Mouse (Mus musculus): ENCODE results near the gene Rad51c. TPM values are rescaled to one million over a fixed set of nuclear protein-coding genes. Genes with fewer than 3 reads are reported as not detected.
"Not testable (repeated sequence)": the region's sequence is repeated elsewhere in the genome, so short reads cannot be mapped to it uniquely, and the experiment has no call there.

Rad51c gene
- 10 to 100 TPM; 10.5 to 11.1 TPM for total RNA-seq (2021)

DNA sequence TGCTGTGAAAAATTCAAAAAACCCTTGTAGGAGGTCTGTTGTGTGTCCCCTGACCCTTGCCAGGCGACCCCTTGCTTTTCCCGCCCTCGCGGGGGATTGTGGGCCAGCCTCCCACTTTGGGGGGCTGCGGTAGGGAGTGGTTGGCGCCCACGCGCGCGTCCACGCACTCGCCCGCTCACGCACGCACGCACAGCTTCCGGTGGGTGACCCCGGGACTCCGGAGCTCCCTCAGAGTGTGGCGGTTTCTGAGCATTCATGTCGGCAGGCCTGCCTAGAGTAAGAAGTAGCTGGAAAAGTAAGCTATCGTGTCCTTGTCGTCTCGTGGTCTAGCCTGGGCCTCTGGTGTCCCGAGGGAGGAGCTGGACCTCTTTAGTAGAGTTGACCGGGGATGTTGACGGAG is at the start of gene Rad51c, which contains the start of gene Tex14:
Gene Rad51c, minus strand, starts transcription at position 79 of the 400 bp plus-strand sequence.
Gene Tex14, plus strand, starts transcription at position 190 of the 400 bp plus-strand sequence.
- DNase-seq, result no peak

DNA sequence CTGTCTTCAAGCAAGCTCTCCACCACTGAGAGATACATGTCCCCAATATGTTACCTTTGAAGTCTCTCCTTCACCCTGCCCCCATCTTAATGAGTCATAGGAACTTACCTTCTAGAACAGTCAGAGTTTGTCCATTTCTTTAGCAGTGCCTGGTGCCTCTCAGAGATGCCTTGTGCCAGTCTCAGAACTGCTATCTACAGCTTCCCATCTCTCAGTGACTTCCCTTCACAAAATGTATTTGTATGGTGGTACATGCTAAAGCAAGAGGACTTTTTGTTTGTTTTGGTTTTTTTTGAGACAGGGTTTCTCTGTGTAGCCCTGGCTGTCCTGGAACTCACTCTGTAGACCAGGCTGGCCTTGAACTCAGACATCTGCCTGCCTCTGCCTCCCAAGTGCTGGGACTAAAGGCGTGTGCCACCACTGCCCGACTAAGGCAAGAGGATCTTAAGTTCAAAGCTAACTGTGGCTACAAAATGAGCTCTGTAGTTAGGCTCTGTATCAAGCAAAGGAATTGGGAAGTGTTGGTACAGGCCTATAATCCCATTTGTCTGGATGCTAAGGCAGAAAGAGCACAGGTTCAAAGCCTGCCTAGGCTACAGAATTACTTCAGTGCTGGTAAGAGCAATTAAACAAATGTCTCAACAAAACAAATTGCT is 49.4 kb upstream of the Rad51c start:
- DNase-seq, result no peak

DNA sequence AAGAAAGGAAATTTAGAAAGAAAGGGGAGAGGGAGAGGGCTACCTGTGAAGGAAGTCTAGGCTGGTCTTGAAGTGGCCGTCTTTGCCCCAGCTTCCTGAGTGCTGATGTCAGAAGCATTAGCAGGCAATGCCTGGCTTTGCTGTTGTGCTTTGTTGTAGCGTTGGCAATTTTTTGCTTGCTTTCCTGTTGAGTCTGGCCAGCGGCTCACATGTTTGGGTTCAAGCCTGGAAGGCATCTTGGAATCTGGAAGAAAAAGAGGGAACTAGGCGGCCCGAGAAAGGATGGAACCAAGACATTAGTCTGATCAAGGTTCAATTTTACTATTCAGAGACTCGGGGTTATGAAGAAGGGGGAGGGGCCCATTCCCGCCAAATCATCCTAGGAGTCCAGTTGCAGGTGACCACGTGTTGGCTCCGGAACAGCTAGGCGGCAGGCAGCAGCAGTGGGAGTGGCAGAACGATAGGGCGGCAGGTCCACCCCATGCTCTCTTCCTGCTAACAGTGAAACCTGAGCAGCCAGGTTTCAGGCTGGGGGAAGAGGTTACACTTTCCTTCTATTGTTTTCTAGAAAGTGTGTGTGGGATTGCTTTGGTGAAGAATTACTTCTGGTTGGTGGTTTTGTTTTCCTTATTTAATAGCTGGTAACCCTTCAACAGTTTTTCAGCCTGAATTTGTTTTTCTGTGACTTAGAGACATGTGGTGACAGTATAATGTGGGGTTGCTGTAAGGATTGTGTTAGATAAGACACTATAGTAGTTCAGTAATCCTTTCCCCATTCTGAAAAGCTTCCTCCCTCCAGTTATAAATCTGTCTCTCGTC is 48.7 kb upstream of the Rad51c start:
- peak; percentile 15 for DNase-seq

DNA sequence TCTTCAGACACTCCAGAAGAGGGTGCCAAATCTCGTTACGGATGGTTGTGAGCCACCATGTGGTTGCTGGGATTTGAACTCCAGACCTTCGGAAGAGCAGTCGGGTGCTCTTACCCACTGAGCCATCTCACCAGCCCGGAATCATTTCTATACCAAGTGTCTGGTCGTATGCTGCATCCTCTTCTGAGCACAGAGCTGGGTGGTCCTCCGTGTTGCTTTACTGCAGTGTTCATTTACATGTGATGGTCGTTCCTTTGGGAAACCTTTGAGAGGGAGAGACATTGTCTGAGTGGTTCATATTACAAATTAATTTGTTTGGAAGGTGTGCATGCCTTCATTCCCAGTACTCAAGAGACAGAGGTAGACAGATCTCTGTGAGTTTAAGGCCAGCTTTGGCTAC is 48.0 kb upstream of the Rad51c start:
- not testable (repeated sequence) for DNase-seq

DNA sequence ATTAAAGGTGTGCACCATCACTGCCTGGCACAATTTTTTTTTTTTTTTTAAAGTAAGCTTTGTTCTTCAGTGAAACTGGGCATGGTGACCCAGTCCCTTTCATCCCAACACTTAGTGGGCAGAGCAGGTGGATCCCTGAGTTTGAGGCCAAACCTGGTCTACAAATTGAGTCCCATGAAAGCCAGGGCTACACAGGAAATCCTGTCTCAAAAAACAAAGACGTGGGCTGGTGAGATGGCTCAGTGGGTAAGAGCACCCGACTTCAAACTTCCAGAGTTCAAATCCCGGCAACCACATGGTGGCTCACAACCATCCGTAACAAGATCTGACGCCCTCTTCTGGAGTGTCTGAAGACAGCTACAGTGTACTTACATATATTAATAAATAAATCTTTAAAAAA is 45.1 kb upstream of the Rad51c start:
- not testable (repeated sequence) for DNase-seq

DNA sequence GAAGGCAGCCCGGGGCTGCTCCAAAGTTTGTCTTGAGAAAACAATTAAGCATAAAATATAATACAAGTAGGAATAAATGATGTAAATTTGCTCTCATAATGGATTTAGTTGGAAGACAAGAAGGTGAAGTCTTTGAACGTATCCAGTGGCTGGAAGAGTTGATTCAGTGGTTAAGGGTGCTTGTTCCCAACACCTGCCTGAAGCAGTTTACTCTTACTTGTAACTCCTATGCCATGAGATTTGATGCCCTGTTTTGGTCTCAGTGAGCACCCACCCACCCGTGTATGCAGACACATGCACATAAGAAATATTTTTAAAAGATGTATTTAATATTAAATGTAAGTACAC is 44.4 kb upstream of the Rad51c start:
- no peak for DNase-seq

DNA sequence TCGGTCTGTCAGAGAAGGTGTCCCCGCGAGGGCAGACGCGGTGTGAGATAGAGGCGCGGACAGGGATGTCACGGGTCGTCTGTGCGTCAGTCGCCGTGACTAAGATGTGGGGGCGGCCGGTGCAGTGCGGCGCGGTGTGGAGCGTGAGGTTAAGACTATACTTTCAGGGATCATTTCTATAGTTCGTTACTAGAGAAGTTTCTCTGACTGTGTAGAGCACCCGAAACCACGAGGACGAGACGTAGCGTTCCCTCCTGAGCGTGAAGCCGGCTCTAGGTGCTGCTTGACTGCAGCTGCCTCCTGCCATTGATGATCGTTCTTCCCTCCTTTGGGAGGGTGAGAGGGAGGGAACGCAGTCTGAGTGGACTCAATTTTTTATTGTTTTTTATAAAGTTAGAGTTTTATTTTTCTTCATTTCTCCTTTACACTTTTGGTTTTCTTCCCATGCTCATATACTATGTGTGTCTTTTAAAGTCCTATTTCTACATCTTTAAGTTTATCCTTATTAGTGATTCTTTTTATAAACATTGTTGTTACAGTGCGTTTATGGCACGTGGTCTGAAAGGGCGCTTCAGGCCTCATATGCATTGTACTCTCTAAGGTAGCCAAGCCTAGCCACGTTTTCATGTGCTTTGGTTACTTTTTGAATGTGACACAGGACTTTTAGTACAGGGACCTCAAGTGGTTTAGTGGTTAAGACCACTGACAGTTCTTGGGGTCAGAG is 43.9 kb upstream of the Rad51c start:
- peak; percentile 42 for DNase-seq

DNA sequence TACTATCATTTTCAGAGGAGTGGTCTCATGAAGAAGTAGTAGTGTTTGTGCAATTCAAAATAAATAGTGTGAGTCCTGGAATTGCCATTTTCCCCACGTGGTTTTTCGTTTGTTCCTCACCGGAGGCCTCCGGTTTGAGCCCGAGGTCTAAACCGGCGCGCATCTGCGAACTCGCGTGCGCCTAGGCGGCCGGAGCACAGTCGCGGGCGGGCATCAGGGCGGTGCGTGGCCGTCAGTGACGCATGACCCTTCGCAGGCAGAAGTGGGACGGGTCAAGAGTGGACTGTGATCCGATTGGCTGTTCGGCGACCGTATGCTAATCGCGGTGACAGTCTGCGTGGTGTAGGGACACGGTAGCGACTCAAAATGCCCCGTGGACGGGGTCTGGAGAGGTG is 43.3 kb upstream of the Rad51c start:
- peak; percentile 96 for DNase-seq

DNA sequence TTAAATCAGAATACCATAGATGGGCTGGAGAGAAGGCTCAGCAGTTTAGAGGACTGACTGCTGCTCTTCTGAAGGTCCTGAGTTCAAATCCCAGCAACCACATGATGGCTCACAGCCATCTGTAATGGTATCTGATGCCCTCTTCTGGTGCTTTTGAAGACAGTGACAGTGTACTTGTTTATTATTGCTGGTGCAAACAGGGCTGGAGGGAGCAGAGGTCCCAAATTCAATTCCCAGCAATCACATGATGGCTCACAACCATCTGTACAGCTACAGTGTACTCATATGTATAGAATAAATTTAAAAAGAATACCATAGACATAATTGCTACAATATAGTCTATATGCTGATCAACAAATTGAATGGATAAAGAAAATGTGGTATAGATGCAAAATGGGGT is 42.7 kb upstream of the Rad51c start:
- no peak for DNase-seq

DNA sequence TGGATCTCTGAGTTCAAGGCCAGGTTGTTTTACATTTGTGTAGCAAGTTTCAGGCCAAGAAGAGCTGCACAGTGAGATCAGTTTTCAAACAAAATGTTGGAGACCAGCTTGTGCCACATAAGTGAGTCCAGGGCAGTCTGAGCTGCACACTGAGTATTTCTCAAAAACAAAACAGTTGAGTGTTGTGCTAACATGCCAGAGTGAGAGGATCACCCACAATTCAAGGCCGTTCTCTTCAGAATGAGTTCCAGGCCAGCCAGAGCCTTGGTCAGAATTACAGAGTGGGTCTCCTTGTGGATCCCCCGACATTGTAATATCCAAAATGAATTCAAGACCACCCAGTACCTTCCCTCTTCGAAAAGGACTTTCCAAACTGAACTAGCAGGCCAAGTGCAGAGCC is 41.4 kb upstream of the Rad51c start:
- DNase-seq, result no peak

DNA sequence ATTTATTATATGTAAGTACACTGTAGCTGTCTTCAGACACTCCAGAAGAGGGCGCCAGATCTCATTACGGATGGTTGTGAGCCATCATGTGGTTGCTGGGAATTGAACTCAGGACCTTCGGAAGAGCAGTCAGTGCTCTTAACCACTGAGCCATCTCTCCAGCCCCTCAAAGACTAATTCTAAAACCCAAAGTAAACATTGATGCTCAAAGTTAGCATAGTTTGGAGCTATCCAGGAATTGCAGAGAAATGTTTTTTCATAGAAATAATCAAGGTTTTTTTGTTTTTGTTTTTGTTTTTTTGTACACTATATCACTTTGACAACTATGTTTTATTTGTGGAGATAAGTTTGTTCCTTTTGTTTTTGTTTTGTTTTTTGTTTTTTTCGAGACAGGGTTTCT is 40.8 kb upstream of the Rad51c start:
- DNase-seq, result not testable (repeated sequence)

DNA sequence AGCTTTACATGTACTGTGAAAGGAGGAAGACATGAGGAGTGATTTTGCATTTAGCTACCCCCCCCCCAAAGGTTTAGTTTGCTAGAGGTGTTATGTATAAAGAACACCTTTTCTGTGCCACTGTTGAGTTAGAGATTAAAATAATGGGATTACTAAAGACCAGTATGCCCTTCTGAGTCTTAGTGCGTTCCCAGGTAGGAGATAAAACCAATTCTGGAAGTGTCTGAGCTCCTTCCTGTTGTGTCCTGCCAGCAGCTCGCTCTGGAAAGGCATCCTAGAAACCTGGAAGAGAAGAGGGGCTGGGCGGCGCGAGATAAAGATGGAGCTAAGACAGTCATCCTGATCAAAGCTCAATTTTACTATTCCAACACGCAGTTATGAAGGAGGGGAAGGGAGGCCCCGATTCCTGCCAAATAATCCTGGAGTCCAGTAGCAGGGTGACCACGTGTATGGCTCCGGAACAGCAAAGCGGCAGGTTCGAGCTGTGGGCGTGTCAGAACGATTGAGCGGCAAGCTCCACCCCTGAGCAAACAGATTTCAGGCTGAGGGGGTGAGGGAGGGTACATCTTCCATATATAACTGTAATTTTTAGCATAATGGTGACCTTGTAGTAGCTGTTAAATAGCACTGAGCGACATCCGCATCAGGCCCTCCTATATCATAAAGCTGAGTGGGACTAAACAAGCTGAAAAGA is 40.1 kb upstream of the Rad51c start:
- no peak for DNase-seq

DNA sequence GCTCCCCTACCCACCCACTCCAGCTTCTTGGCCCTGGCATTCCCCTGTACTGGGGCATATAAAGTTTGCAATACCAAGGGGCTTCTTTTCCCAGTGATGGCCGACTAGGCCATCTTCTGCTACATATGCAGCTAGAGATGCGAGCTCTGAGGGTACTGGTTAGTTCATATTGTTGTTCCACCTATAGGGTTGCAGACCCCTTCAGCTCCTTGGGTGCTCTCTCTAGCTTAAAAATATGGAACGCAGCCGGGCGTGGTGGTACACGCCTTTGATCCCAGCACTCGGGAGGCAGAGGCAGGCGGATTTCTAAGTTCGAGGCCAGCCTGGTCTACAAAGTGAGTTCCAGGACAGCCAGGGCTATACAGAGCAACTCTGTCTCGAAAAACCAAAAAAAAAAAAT is 39.3 kb upstream of the Rad51c start:
- DNase-seq, result not testable (repeated sequence)

DNA sequence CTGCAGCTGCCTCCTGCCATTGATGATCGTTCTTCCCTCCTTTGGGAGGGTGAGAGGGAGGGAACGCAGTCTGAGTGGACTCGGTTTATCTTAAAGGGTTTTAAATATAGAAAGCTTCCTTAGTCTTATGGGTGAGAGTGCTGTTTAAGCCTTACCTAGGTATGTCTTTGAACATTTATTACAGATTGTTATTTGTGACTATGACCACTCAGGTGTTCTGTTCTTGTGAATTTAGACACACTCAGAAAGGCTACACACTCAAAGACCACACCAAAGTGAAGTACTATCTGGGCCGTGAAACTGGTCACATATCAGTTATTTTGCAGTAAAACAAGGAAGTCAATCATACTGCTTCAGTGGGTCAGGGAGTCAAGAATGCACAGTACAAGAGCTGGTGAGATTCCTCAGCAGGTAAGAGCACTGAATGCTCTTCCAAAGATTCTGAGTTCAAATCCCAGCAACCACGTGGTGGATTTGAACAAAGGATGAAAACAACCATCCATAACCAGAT is 38.7 kb upstream of the Rad51c start:
- DNase-seq, result peak; percentile 65

DNA sequence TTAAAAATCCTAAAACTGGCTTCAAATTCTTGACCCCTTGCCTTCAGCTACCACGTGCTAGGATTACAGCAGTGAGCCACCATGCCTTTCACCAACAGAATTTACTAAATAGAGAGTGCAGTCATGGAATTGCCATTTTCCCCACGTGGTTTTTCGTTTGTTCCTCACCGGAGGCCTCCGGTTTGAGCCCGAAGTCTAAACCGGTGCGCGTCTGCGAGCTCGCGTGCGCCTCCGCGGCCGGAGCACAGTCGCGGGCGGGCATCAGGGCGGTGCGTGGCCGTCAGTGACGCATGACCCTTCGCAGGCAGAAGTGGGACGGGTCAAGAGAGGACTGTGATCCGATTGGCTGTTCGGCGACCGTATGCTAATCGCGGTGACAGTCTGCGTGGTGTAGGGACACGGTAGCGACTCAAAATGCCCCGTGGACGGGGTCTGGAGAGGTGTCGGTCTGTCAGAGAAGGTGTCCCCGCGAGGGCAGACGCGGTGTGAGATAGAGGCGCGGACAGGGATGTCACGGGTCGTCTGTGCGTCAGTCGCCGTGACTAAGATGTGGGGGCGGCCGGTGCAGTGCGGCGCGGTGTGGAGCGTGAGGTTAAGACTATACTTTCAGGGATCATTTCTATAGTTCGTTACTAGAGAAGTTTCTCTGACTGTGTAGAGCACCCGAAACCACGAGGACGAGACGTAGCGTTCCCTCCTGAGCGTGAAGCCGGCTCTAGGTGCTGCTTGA is 38.1 kb upstream of the Rad51c start:
- peak; percentile 81 for DNase-seq

DNA sequence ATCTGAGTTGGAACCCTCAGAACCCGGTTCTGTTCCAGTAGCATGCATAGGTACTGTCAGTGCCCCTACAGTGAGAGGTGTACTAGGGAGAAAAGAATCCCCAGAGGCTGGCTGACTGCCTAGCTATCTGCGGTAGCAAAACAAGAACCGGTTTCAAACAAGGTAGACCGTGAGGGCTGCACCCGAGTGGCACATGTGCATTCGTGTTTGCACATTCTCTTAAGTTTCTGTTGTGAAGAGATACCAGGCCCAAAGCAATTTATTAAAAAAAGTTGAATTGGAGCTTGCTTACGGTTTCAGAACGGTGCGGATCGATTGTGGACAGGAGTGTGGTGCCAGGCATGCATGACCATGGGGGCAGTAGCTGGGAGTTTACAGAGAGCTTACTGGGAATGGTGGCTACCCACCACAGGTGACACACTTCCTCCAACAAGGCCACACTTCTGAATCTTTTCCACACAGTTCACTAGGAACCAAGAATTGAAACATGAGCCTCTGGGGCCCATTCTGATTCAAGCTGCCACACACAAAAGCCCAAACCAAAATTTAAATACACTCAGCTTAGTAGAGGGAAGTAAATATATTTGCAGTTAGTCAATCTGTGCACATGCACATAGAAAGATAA is 35.2 kb upstream of the Rad51c start:
- no peak for DNase-seq

DNA sequence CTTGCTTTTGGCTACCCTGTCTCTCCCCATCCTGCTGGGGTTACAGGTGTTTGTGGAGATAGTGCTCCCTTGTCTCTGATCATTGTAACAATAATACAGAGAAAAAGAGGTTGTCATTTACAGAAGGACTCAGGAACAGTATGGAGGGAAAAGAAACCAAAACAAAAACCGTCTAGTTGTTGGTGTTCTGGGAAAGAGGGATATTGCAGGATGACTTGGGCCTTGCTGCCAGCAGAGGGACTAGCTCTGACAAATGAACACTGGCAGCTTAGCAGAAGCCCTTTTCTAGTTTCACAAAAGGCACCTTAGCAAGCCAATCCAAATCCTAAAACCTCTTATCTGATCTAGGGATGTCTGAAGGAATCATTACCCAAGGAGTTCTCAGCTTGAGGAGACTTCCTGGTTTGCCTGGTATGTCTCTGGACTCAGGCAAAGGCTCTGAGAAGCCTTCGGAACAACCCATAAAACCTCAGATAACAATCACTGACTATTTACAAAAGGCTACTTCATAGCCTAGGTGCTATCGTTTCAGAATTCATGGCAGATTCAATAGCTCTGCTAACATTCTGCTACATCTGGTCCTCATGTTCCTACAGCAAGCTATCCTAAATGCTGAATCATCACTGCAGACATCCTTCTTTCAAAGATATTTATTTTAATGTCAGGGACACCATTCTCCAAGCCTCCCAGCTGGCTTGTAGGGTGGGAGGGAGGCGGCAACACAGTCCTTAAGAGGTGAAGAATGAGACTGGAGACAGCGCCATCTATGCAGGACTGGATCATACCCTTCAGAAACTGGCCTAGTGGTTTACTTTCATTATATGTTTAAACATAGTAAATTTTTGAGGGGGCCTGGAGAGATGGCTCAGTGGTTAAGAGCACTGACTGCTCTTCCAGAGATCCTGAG is 31.8 kb upstream of the Rad51c start:
- no peak for DNase-seq

DNA sequence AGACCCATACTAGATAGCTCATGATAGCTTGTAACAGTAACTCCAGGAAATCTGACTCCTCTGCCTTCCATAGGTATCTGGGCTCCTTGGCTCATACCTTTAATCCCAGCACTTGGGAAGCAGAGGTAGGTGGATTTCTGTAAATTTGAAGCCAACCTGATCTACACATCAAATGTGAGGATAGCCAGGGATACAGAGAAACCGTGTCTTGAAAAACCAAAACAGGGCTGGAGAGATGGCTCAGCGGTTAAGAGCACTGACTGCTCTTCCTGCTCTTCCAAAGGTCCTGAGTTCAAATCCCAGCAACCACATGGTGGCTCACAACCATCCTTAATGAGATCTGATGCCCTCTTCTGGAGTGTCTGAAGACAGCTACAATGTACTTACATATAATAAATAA is 30.4 kb upstream of the Rad51c start:
- DNase-seq, result not testable (repeated sequence)

DNA sequence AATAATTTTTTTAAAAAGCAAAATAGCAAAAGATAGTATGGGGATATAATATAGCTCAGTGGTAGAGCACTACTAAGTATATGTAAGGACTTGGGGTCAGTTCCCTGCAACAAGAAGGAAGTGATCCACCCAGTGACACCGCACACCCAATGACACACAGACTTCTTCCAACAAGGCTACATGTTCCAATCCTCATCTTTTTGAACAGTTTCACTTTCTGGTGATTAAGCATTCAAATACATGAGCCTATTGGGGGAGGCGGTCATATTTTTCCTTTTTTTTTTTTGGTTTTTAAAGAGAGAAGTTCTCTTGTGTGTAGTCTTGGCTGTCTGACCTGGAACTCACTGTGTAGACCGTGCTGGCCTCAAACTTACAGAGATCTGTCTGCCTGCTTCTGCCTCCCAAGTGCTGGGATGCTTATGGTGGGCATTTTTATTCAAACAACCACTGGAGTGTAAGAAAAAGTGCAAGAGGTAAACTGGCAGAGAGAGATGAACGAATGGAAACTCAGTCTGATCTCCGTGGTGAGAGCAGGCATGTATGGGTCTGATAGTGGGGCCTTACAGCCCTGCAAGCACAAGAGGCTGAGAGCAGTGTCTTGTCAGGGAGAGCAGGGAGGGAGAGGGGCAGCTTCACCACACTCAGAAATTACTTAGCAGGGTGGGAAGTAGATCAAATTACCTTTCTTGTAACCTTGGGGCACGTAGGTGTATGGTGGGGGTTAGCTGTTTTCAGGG is 28.3 kb upstream of the Rad51c start:
- no peak for DNase-seq

DNA sequence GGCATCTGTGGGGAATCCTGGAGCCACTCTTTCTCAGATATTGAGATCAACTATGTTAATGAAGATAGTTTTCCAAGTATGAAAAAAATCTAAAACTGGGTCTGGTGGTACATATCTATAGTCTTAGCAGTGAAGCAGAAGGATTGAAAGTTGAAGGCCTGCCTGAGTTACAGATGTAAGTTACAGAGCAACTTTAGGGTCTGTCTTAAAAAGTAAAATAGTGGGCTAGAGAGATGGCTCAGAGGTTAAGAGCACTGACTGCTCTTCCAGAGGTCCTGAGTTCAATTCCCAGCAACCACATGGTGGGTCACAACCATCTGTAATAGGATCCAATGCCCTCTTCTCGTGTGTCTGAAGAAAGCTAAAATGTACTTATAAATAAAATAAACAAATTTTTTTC is 27.7 kb upstream of the Rad51c start:
- no peak for DNase-seq
